Mouse (Mus musculus) brain, embryonic 18.5 days (tissue): ENCODE measurements around the gene Prkag2.
"Not testable (repeated sequence)": the region's sequence is repeated elsewhere in the genome, so short reads cannot be mapped to it uniquely, and the experiment has no call there.

Source experiments
- DNase-seq: peaks from one replicate; pipeline ENCODE4 v3.0.0-alpha.2; 2012; ENCODE audit warnings: low read depth, low spot score

Gene Prkag2

DNA sequence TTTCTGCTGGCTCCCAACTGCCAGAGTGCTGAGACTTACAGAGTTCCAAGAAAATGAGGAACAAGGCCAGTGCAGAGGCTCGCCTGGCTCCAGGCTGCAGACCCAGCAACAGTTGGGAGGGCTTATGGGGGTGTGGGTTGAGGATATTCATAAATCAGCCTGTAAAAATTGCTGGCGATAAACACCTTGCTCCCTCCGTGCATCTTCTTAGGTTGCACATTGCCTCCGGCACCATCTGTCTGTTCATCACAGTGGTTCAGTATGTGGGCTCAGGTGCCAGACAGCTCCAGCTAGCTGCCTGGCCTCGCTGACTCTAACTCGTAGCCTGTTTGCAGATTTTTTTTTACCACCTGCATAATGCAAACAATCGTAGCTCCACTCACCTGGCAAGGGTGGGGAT is 13.4 kb downstream of the Prkag2 start:
- no peak for DNase-seq

DNA sequence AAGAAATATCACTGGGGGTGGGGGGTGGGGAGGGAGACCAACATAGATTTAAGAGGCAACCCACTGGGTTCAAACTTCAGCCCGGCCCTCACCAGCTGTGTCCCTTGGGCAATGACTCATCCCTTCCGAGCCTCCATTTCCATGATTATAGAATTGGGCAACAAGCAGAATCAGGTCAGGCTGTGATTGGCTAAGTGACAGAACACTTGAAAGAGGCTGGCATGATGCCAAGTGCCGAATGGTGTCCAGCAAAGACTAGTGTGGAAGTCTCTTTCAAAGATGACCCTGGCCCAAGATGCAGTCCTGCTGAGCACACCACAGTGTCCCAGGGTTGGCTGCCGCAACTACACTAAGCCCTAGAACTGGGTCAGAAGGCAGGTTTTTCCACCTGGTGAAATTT is 14.2 kb downstream of the Prkag2 start:
- no peak for DNase-seq

DNA sequence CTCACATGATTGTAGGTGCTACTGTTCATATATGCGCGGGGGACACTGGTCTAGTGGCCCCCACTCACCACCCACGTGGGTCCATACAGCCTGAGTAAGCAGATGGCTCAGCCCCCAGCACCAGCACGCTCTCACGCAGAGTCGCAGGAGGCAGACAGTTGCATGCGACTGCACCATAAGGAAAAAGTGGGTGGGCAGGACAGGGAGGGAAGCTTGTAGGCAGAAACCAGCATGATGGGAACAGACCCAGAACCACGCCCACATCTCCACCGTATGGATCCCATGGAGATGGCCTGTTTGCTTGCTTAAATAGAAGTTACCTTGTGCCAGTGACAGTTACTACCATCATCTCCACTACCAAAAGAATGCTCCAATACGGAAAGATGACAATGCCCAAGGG is 15.3 kb downstream of the Prkag2 start:
- DNase-seq: no peak

DNA sequence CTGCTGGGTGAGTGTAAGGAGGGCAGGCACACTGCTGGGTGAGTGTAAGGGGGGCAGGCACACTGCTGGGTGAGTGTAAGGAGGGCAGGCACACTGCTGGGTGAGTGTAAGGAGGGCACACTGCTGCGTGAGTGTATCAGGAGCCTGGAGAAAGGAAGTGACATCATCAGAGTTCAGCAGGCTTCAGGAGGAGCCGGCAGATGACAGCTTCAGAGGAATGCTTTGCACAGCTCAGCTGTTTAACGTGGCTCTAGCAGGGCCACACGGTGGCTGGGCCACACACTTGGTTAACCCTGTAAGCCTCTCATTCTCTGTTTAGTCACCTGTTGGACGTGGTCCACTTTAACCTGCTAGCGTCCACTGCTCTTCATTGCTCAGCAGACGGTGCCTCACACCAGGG is 16.6 kb downstream of the Prkag2 start:
- no peak for DNase-seq

GRCm38 (mm10) chr5:25082542-25082941 is 17.9 kb downstream of the Prkag2 start:
- no peak for DNase-seq

DNA sequence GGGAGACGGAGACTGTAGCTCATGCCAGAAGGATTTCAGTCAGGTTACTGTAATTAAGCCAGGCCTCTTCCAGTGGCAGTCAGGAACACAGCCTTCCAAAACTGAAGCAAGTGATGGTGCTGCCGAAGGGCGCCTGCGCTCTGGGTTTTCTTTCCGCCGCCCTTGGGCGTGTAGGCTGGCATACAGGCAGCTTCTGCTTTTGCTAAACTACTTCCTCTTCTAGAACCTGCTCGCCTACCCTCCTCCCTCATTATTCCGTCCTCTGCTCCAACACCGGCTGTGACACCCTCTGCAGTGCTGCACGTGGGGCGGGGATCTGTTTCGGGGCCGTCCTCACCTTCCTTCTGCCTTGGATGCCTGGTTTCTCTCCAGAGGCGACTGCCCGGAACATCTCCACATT is 18.9 kb downstream of the Prkag2 start:
- no peak for DNase-seq

DNA sequence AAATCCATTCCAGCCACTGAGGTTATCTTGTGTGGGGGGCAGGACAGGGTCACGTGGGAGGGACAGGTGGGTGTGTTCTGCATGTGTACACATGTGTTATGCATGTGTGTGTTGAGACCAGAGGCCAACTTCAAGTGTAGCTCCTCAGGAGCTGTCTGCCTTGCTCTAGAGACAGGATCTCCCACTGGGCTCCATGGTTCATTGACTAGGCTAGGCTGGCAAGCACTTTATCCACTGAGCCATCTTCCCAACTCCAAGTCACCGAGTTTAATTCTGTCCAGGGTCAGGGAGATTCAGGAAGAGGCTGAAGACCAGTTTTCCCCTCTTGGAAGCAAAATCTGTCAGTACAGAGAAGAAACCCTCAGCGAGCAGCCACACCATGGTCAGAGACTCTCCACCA is 19.4 kb downstream of the Prkag2 start:
- DNase-seq: no peak

DNA sequence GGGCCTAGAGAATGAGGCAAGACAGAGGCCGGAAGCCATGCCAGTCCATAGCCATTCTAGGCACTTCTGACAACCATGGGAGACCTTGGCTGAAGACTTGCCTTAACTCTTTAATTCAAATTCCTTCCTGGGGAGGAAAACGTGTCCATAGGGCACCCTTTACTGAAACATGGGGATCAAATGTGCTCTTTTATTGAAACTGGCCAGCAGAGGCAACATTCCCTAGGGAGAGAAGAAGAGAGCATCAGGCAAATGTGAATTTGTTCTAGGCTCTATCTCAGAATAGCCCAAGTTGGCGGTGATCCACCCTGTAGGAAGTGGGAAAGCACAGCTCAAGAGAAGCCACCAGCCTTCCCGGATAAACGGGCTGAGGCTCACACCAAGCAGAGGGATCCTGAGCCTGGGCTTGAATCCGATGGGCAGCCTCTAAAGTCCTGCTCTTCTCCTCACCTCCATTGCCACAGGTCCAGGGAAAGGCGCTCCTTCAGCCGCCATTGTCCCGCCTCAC is 19.9 kb downstream of the Prkag2 start:
- DNase-seq: no peak

DNA sequence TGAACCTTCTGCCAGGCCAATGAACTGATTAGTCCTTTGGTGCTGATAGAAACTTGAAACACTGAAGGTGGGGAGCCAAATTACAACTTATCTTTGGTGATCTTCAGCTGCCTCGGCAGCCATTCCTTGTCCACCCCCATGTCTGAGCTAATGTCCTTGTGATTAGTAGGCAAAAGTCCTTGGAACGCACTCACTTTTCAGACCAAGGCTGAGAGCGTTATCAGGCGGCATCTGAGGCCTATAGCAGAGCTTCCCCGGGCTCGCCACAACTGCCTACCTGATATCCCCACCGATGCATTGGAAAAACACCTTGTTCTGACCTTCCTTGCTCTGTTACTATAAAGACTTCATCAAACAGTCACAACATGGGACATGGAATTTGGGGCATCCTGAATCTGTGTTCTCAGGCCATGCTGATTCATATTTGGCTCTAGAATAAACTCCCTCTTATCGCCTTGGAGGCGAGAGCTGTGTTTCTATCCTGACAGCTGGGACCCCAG is 20.6 kb downstream of the Prkag2 start:
- DNase-seq: no peak

DNA sequence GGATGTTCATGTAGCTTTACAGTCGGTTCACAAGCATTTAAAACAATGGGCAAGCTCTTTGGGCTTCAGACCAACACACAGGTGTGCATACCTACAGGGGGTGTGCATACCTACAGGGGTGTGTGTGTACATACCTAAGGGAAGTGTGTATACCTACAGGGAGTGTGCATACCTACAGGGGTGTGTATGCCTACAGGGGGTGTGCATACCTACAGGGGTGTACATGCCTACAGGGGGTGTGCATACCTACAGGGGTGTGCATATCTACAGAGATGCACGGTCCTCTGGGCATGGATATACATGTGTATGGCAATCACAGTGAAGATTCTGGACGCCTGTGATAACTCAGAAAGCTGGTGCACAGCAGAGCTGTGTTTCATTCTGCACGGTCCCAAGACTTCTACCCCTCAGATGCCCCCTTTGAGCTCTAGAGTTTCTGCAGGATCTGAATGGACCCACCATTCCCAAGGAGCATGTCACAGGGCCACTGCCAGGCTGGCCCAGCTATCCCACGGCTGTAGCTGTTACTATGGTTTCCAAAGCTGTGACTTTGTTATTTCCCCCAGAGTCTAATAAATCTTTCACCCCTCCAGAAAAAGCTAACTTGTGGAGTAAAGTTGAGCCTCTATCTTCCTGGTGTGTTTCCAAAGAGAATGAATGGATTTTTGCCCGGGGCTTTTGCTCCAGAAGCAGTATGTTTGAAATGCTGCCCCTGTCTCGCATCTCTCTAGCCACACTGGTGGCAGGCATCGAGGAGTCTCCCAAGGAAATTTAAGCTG is 22.4 kb downstream of the Prkag2 start:
- no peak for DNase-seq

DNA sequence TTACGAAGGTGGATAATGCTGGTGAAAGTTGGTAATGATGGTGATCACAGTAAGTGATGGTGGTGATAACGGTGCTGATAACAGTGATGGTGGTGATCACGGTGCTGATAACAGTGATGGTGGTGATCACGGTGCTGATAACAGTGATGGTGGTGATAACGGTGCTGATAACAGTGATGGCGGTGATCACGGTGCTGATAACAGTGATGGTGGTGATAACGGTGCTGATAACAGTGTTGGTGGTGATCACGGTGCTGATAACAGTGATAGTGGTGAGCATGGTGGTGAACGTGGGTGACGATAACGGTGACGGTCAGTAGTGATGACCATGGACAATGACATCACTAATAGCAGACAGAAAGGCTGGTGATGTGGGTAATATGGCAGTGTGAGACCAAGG is 23.2 kb downstream of the Prkag2 start:
- DNase-seq: not testable (repeated sequence)

- no peak for DNase-seq
These were observed 24.8 kb downstream of the Prkag2 start for GRCm38 (mm10) chr5:25075623-25076022.

DNA sequence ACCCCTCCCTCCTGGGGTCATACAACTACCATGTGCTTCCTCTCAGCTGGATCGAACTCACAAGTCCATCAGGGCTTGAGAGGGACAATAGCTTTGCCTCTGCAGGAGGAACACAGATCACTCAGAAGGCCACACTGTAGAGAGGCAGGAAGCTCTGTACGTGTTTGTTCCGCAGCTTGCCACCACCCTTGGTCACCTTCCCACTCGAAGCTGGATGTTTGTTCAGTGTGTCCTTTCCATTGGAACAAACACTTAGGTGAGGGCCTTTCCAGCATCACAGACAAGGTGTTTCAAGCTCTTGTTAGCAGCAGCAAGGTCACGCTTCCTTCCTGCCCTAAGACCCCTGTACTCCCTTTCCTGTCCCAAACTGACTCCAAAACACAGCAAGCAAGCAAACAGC is 30.6 kb downstream of the Prkag2 start:
- no peak for DNase-seq

DNA sequence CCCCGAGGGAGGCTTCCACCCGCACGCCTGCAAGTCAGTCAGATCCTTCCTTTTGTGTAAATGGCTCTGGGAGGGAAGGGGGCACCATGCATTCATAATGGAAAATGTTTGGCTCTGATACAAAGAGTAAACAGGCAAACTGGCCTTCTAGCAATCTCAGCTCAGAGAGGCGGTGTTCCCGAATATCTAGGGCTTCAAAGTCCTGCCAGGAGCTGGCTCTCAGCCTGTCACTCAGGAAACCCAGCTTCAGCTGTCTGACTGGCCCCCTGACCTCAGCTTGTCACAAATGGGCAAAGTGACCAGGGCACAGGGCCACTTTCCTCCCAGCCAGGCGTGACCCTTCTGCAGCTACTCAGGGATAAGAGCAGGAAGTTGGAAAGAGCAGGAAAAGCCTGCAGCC is 33.3 kb downstream of the Prkag2 start:
- no peak for DNase-seq

- no peak for DNase-seq
These were observed 35.9 kb downstream of the Prkag2 start for GRCm38 (mm10) chr5:25064270-25065232.

DNA sequence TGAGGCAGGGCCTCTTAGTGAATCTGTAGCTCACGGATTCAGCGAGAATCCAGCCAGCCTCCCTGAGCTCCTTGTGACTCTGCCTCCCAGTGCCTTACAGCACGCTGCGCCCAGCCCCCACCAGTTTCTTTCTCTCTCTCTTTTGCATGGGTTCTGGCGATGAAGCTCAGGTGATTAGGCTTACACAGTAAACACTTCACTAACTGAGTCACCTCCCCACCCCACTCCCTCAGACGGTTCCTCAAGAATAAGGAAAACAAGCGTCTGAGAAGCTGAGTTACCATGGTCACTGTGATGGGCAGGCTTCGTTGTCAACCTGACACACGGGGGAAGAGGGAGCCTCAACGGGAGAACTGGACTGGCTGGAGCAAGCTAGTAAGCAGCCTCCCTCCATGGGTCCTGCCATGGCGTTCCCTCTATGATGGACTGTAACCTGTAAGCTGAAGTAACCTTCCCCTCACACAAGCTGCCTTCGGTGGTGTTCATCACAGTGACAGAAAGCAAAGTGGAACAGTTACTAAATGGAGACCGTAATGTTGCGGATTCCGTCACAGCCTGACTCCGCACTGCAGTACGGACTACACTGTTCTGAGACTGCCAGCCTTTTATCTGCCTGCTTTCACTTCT is 37.8 kb downstream of the Prkag2 start:
- no peak for DNase-seq

DNA sequence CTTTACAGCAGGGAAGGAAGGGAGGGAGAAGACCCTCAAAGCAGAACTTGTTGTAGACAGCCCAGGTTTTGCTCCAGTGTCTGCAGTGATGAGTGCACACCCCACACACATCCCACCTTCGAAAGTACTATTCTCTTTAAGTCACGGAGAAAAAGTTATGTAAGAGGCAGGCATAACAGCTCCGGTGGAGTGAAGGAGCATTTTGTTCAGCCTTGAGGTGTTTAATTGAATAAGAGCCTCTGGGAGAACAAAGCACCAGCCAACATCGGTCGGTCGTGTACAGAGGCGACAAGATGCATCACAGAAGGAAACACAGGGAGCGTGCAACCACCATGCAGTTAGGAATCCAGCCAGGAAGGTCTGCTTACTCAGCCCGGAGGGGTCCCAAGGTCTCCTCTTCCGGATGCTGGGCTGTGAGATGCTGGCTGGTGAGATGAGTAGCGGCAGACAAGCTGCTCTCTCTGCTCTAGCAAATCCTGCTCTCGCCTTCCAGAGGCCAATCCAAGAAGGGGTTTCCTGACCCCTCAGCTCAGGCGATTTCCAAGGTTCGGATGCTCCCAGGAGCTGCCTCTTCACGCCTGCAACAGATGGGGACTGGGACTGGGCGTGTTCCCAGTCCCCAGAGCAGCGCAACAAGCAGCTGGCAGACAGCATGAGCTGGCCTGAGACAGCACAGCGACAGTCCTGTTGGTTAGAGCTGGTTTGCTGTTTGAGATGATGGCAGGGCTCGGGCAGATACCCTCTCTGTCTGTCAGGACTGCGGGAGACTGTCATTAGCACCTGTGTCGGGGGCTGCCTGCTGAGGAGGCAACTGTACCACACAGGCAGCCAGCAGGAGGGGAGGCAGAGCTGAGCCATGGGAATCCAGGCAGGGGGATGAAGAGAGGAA is 41.3 kb downstream of the Prkag2 start:
- DNase-seq: no peak

DNA sequence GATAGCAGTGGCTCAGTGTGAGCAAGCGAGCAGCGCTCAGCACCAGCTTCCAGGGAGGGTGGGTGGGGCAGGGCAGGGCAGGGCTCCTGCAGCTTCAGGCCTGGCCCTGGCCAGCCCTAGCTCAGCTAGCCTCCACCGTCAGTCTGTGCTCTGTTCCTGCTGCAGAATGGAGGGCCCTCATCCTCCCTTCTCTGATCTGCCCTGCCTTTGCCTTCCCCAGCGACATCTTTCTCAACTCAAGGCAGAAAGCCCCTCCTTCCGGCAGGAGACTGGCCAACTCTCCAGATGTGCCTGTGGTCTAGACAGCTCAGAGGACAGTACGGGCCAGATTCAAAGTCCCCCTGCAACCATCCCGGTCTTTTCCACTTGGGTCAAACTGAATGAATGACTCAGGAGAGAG is 42.0 kb downstream of the Prkag2 start:
- no peak for DNase-seq

DNA sequence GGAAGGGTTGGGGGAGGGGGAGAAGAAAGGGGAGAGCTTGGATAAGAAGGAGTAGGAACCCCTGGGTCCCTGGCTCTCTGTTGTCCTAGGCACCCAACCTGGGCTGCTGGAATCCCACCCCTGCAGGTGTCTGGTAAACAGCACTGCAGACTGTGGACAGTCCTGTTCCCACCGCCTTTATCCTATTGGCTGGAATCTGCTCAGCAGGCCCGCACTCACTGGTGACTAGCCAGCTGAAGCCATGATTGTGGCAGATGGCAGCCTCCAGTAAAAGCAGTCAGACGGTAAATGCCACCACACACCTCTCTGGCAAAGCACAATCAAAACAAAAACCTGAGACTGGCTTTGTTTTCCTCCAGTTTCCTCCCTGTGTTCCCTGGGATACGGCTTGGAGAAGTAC is 45.2 kb downstream of the Prkag2 start:
- DNase-seq: no peak

DNA sequence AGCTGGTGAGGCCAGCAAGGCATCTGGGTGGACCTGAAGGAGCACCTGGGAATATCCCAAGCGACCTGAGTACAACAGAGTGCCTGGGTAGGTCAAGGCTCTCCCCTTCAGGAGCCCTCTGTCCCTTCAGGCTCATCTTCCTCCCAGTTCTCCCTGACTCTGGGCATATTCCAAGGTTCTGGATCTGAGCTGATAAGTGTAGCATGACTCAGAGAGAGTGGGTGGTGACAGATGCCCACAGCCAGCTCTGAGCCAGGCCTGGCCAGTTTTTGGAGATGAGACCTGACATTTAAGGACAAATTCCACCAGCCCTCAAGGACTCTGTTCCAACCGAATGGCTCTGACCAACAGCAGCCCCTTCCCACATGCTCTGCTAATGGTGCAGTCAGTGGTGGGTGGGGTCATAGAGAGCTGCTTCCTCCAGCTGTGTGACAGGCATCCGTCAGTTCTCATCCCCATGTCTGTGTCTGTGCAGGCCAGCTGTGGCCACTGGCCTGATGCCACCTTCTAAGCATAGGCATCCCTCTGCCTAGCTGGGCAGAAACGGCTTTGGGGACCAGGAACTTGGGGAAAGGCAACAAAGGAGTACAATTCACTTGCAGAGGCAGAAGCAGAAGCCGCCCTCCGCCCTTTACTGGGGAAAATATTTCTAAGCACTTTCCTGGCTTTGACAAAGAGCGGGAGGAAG is 46.3 kb downstream of the Prkag2 start:
- no peak for DNase-seq
